Mouse (Mus musculus): ENCODE results near the gene Usp54.

Gene Usp54

DNA sequence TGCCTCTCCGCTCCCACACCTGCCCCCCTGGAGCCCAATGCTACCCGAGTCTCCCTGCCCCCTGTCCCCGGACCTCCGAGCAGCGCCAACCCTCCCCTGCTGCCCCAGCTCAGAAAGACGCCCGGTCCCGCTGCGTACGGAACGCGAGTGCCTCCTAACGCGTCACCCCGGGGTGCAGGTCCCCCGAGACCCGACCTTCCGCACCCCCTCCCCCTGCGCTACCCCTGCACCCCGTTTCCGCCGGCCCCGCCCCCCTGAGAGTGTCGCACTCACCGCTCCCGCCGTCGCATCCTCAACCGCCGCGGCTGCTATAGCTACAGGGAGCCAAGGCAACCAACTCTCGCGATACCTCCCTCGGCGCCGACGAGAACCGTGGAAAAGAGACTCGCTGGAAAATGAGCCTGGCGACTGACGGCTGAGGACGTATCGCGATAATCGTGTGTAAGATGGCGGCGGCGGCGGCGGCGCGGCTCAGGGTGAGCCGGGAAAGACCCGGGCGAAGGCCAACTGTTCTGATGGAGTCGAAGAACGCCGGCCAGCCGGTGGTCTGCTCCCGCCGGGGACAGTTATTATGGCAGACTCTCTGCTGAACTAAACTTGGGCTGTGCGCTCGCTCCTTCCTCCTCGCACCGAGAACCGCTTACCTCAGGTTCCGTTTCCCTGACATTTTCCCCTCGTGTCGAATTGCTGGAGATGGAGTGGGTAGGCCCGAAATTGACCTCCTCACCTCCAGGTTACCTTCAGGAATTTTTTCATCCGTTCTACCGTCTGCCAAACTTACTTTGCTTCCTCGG, at the start of gene Usp54:
TSS of gene Usp54 (minus strand) at position 420 of the 794 bp plus-strand sequence.
- DNase-seq: peak; percentile 99

DNA sequence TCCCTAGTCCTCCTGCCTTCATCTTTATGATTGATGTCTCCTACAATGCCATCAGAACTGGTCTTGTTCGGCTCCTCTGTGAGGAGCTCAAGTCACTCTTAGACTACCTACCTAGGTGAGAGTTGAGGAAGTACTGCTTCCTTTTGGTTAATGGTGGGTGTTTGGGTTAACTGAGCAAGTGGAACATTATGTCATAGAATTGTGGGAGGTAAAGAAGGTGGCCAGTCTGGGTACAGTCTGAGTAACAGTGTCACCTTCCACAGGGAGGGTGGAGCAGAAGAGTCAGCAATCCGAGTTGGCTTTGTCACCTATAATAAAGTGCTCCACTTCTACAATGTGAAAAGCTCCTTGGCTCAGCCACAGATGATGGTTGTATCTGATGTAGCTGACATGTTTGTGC, 48.1 kb upstream of the Usp54 start:
- no peak for DNase-seq

DNA sequence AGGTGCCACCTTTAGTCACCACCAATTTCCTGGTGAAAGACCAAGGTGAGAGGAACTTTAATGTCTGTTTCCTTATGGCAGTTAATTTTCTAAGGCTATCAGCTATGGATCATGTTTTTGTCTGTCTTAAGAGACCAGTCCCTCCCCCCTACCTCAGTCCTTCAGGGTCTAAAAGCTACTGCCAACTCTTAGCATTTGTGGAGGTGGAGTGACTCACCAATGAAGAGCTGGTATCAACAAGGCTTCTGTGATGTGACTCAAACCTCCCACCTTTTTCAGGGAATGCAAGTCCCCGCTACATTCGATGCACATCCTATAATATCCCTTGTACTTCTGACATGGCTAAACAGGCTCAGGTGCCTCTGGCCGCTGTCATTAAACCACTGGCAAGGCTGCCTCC, 45.7 kb upstream of the Usp54 start:
- DNase-seq: no peak

DNA sequence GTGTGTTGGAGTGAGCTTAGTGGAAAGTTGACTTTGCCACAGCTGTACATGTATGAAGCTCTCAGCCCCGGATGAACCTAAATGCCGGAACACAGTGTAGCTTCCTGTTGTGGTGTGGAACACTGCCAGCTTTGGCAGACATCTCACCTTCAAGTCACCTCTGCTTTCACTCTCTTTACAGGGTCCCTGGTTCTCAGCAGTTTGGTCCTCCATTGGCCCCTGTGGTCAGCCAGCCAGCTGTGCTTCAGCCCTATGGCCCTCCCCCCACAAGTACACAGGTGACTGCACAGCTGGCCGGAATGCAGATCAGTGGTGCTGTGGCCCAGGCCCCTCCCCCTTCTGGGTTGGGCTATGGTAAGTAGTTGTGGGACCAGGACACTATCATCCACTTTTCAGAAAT, 41.6 kb upstream of the Usp54 start:
- DNase-seq: peak; percentile 63 to 82

DNA sequence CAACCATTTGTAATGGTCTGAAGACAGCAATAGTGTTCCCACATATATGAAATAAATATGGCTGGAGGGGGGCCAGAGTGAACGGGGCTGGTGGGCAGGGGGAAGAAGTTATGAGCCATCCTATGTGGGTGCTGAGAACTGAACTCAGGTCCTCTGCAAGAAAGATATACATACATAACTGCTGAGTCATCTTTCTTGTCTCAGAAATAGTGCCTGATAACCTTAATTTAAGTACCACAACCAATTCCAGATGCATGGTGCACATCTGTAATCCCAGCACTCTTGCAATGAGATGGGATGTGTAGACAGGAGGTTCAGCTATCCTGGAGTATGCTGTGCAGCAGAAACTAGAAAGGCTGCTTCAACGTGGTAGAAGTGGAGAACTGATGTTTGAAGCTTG, 40.9 kb upstream of the Usp54 start:
- no peak for DNase-seq

DNA sequence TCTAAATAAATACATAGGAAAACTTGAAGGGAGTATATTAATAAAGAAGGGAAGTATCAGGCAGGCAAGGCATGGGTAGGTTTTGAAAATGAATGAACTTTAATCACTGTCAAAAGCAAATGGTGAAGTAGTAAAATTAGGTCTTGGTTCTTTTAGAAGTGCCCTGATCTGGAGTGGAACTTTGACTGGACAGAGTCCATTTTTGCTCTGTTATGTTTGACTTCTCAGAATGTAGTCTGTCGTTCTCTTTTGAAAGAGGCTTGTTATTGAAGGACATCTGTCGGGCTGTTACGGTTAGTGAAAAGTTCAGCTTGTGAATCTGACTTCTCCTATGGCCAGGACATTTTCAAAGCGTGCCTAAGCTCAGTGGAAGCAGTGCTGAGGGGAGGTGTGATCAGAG, 37.0 kb upstream of the Usp54 start:
- DNase-seq: no peak

DNA sequence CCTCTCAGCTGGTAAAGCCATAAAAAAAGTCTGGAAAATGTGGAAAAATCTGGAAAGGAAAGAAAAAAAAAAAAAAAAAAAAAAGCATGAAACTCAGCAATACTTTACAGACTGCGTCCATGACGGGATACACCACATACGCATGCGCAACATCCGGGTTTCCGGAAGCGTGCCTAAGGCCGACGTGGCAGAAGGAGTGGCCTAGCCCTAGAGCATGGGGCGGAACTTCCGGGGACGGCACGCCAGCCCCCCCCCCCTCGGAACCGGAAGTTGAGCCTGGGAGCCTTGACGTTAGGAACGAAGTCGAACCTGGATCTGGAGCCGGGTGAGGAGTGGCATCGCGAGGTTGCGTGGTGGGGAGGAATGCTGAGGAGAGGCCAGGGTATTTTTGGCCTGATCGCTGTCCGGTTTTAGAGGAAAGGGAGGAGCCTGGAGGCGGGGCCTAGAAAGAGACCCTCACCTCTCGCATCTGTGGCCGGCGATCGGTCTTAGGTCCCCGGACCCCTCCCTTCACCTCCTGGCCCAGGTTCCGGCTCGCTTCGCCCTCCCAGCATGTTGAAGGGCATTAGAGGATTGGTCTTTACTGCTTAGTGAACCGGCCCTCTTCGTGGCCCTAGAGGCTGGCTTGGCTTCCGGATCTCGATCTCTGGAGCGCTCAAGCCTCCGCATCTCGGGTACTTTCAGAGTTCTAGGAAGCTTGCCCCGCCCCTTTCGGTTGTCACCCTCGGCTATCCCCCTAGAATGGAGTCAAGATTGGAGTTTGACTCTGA, 33.4 kb upstream of the Usp54 start, which contains the start of gene Sec24c:
TSS of gene Sec24c (plus strand) at position 245 of the 770 bp plus-strand sequence.
- DNase-seq: peak; percentile 98 to 99

DNA sequence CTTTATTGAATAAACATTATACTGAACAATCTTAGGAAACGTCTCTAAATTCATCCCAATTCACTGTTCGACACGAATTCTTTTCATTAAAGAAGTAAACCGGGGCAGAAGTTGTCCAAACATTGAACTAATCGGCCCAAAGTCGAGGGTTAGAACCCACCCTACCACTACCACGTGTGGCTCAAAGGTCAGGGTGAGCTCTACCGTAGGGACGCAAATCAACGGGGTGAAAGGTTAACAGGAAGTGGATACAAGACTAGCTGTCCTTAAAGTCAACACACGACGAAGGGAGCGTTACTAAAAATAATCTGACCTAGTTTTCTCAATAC, 32.8 kb upstream of the Usp54 start:
- DNase-seq: peak; percentile 75 to 87

DNA sequence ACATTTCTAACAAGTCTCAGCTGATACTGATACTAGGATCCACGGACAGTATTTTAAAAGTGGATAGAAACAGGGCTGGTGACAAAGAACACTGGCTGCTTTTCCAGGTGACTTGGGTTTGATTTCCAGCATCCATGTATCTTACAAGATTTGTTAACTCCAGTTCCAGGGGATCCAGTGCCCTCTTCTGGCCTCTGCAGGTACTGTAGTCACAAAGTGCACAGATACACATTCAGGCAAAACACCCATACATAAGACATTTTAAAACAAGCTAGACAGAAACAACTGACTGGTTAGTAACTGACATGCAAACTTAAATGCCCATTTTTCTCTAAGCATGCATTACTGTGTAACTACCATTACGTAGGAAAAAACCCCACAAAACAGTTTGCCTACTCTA, 32.1 kb upstream of the Usp54 start:
- peak; percentile 62 to 70 for DNase-seq

DNA sequence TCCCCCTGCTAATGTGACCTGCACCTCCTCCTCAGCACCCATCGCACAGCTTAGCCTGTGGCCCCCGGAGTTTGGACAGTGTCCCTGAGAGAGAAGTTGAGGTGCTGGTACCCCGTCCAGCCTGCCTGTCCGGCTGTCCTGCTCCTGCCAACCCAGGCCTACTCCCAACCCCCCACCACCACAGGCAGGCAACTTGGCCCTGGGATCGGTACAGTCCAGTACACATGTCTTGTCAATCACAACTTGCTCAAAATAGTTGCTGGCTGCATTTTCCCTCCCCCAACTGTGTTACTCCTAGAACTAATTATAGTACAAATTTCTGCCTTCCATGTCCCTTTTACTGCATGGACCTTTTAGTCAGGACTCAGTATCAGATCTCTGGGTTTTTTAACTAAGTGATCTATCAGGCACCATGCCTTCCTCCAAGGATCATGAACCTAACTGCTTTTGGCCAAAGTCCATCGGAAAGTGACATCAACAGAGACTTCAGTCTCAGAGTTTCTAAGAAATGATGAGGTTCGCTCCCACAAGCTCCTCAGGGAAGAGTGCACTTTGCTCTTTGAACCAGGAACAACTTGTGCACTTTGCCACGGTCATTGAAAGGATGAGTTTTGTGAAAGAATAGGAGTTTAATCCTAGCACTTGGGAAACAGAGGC, 27.4 kb upstream of the Usp54 start, which contains the start of gene Synpo2l:
TSS of gene Synpo2l (minus strand) at position 201 of the 657 bp plus-strand sequence.
- peak; percentile 64 to 83 for DNase-seq

DNA sequence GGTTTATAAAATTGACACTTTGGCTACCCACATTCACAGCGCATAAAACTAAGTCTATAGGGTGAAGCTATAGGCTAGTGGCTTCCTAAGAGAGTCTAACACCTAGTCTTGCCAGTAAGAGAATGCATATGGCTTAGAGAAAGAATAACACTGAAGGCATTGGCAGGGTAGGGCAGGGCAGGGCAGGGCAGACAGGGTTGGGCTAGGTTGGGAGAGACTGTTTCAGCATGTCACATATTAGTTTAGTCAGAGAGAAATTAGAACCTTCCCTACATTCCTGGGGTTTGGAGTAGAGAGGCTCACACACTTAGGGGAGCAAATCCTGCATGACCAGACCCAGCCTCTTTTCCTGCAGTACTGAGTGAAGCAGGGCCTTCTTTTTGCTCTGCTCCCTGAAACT, 26.6 kb upstream of the Usp54 start:
- DNase-seq: no peak

DNA sequence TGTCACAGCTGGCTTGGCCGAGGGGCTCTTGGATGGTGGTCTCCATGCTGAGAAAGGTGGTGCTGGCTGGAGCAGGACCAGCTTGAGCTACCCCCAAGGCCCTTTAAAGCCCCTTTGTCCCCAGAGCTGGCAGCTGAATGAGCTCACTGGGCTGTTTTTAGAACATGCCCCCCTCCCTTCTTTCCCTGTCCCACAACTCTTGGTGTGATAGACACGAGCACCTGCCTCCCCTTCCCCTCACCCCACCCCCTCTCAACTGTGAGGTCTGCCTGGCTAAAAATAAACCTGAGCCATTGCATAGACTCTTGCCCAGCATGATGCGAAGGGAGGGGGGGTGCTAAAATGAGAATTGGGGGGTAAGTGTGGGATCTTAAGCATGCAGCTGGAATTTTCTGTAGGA, 23.6 kb upstream of the Usp54 start:
- DNase-seq: no peak

DNA sequence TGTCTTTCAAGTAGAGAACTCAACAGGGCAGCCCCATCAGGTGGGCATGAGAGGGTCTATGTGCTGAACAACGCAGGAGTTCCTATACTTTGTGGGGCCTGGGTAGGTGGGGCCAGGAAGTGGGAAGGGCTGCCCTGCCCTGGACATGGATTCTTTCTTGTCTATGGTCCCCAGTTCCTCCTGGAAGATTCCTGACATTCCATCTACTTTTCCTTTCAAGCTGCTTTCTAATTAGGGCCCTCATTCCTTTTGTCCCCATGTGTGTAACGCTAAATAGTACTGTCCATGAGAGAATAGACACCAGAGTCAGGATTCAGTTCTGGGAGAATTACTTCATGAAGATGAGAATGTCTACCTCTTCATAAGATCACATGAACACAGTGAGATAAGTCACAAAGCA, 22.7 kb upstream of the Usp54 start:
- DNase-seq: no peak

DNA sequence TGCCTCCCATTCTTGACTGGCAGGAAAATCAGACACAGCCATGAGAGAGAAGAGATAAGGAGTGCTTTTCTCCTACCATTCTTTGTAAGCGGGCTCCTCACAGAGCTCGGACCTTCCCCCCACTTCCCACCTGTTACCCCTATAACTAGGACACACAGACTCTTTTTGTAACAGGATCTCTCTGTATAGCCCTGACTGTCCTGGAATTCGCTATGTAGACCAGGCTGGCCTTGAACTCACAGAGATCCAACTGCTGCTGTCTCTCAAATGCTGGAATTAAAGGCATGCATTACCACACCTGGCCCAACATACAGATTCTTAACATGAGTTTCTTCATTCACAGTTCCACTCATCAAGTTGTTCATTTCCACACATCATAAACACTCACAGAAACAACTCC, 21.9 kb upstream of the Usp54 start:
- no peak for DNase-seq

DNA sequence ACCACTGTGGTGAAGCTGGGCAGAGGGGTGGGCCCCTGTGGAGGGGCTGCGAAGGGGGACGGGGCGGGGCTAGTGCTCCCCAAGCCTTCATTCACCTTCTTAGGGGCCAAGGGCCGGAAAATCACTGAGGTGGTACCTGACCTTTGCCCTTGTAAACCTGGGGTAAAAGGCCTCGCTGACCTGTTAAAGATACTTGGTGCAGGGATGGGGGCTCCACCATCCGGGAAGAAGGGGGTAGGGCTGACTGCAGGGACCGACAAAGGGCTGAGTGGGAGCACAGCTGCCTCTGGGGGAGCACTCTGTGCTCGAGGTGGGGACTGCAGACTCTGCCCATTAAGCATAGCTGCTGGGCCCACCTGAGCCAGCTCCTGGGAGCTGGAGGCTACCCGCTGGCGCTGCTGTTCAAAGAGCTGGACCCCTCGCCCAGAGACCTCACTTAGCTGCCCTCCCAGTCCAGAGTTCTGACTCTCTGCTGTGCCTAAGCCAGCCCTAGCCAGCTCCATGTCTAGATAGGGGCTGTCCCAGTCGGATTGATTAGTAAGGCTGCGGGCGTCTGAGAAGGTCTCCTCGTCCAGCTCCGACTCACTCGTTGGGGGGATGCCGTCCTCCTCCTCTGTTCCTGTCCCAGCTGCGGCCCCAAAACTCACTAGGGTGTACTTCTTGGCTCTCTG, 20.9 kb upstream of the Usp54 start:
- DNase-seq: peak in 1 of 2 experiments; percentile 83

DNA sequence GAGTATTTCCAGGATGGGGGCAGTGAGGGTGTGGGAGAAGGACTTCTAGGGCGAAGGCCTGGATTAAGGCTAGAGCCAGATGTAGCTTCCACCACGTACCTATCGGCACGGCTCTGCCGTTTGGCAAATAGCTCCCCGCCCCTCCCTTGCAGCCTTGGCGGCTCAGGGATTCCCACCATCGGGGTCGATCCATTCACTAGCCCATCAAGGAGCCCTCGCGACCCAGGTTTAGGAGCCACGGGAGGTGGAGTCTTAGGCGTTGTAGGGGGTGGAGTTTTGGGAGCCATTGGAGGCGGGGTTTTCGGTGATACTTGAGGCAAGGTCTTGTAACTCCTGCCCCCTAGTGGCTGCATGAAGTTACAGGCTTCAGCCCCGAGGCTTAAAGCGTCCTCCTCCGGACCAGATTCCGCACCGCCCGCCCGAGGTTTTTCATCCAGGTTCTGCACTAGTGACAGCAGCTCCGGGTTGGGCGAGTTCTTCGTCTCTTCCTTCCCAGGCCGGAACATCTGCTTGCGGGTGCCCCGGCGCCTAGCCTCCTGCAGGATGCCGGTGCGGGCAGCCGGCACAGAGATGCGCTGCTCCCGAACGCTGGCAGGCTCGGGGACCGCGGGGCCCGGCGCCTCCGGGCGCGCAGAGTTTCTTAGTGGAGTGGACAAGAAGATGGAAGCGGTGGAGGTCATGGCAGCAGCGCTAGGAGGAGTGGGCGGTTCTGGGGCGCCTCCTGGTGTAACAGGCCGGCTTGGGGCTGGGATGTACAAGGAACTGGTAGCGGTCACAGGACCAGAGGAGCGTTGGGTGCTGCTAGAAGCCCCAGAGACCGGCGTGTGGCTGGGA, 20.2 kb upstream of the Usp54 start:
- DNase-seq: peak; percentile 96 to 98

DNA sequence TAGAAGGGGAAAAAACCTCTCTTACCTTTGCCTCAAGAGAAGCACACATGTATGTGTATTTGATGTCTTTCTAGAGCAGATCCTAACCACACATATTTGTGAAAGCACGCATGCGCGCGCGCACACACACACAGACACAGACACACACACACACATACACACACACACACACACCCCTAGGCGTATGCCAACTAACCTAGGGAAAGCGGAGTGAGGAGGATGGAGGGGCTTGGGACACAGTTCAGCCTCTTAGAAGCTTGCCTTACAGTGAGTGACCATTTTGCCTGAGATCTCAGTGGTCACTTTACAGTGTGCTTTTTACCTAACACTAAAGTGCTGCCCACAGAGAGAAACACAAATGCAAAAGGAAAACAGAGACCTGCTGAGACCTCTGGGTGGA, 18.8 kb upstream of the Usp54 start:
- no peak for DNase-seq

DNA sequence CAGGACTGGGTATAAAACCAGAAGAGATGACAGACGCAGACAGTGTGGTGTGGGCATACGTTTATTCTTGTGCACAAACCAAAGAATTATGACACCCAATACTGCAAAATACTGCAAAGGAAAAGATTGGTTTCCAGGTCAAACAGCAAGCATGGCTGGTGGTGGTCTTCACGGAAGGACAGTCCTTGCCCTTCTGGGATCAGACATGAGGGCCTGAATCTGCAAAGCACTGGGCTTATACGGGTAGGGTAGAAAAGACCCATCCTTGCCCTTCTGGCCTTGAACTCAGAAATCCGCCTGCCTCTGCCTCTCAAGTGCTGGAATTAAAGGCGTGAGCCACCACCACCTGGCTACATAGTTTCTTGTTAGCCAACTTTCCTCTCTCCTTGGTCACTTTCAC, 18.0 kb upstream of the Usp54 start:
- DNase-seq: no peak

DNA sequence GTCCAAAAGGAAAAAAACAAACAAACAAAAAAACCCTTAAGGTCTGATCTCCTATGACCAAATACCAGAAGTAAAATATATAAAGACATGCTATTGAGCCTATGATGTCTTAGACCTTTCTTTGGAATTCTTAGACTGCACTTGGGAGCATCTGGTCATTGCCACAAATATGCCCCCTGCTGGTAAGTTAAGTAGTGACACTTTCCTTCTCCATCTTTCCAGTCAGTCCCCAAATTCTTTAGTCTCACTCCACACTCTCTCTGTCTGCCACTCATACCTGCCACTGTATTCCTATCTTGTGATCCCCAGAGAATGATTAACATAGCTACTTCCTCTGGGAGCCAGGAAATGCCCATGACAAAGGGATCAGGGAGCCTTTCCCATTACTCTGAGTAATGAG, 17.5 kb upstream of the Usp54 start:
- DNase-seq: peak in 1 of 2 experiments; percentile 67

DNA sequence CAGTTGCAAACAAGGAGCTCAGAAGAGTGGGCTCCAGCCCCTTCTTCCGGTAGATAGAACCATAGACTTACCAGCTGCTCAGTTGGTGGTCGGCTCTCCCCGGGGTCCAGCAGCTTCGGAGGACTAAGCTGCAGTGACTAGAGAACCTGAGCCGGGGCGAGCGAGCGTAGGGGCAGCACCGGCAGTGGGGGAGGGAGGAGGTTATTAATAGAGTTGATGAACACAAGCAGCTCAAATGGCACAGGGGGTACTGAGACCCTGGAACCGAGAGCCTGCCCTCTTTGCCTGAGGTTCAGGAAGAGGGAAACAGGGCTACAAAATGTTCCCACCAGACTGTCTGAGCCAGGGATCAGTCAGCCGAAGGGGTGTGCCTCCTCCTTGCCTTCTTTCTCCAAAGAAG, 15.5 kb upstream of the Usp54 start, which contains the start of gene Myoz1:
TSS of gene Myoz1 (minus strand) at position 180 of the 400 bp plus-strand sequence.
- no peak for DNase-seq

DNA sequence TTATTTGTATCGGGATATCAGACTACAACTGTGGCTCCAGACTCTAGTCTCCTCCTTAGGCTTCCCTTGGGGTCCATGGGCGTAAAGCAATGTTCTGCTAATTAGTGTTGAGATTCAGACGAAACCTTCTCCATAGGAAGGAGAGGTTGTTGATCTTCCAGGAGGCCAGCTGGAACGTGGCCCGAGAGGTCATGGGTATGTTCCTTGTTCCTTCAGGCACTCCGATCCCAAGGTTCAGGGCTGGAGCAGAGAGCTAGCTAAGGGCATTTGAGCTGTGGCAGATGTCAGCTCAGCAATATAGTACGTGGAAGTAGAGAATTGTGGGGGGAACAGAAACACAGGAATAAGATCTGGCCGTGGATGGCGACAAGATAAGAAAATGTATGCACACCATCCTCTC, 14.9 kb upstream of the Usp54 start:
- no peak for DNase-seq
